Mouse (Mus musculus) thymus, adult 18-20 months (tissue): ENCODE data around the gene Nuak2.

Source experiments
- DNase-seq, 2 experiments: peaks; one replicate each; pipeline ENCODE4 v3.0.0; 2022; ENCODE audit warnings: mixed read lengths in 2 of 2

The Nuak2 gene

DNA sequence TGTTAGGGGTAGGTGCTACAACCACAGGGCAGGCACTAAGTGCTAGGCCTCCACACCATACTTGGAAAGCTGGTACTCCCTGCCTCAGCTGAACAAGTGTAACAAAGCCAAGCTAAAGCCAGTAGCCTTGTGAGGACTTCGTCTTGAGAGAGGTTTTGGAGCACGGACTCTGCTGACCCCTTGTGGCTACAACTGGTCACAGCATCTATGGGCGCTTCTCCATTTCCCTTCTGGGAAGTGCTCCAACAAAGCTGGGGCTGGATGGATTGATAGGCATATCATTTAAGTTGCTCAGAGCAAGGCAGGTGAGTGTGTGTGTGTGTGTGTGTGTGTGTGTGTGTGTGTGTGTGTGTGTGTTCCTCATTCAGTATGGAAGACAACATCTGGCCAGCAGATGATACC is 39.9 kb downstream of the Nuak2 start:
- DNase-seq, result peak; percentile 40 to 50

GRCm38 (mm10) chr1:132356841-132357240 is 40.9 kb downstream of the Nuak2 start:
- no peak for DNase-seq

DNA sequence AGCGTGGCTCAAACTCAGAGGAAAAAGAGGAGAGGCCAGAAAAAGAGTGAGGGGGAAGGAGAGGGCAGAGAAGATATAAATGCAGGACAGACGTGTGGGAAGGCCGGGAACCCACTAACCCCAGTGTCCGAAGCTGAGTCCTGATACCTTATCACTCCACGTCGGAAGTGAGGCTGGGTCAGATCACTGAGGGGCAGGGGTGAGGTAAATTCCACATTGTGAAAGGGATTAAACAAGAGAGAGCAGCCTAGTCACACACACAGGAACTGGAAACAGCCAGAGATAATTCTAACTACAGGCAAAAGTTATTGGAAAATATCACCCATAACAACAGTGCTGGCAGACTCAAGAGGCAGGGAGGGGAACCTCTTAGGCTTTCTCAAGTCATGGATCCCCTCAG is 46.0 kb downstream of the Nuak2 start:
- no peak for DNase-seq

GRCm38 (mm10) chr1:132364388-132364787 is 48.5 kb downstream of the Nuak2 start:
- no peak for DNase-seq

DNA sequence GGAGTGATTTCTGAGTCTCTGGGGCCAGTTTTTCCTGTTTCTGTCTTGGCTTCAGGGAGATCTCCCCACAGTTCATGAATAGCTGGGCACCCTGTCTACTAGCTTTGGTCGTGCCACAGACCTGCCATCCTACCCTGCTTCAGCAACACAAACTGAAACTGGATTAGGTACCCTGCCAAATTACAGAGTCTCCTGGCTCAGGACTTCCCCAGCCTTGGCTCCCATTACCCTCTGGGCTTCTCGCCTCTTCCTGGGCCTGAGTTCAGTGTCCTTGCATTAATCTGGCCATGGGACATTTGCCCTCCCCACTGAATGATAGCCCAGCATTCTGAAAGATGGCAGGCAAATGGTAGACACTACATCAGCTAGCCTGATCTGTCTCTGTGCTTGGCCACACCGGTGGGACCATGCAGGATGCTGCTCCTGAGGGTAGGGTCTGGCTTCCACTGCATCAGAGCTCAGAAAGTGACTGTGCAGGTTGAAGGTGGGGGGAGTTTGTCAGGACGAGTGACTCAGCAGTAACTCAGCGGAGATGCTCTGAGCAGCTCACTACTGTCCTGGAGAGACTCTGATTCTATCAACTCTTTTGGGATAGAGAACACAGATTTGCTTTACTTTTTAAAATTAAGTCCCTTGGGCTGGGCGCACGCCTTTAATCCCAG is 49.1 kb downstream of the Nuak2 start:
- DNase-seq, result no peak

DNA sequence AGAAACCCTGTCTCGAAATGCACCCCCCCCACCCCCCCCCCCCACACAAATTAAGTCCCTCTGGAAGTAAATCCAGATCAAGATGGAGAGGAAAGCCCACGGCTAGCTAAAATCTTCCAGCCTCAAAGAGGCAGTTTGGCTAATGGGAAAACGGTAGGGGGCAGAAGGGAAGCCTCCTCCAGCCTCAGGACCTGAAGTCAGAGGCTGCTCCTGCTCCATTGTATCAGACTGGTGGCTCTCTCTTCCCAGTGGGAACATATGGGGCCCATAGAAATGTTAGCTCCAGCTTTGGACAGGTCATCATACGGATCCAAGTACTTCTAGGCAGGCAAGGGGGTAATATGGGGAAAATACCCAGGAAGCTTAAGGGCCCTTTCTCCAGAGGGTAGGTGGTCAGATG is 49.7 kb downstream of the Nuak2 start:
- DNase-seq, result no peak

- DNase-seq, result no peak
These were observed 50.3 kb downstream of the Nuak2 start for GRCm38 (mm10) chr1:132366235-132366634.

DNA sequence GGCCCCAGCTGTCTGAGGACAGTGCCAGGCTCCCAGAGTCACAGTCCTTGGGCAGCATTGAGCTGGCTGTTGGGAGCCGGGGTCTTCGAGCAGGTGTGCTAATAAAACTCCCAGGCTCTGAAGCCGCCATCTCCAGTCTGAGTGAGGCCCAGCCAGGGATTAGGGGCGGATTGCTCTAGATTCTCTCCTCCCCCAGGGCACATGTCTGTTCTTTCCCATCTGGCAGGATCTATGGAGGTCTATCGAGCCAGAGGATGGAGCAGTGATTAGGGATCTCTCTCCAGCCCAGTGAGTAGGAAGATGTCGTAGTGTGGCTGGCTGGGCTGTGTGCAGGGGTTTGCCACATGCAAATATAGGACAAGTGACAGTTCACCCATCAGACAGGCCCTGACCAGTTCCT is 51.0 kb downstream of the Nuak2 start:
- DNase-seq, result no peak

- DNase-seq, result peak in 1 of 2 experiments; percentile 36
These were observed 52.0 kb downstream of the Nuak2 start for GRCm38 (mm10) chr1:132367692-132368506.

- no peak for DNase-seq
These were observed 54.8 kb downstream of the Nuak2 start for GRCm38 (mm10) chr1:132370681-132371173.

GRCm38 (mm10) chr1:132371298-132372081 is 55.6 kb downstream of the Nuak2 start:
- DNase-seq, result no peak

DNA sequence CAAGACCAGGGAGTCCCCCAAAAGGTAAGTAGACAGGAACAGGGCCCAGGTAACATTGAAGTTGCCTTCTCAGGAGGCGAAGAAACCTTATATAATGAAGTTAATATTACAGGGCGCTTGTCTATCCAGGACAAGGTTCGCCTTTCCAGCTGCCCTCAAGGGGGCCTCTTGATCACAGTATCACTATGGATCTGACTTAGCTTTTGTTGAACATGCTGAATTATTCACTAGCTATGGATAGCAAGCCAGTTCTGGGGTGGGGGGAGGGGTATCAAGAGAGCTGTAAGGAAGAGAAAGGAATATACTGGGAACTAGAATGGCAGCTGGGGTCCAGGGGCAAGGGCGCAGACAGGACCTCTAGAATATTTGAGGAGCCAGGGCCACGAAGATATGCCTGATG is 56.4 kb downstream of the Nuak2 start:
- DNase-seq, result no peak

DNA sequence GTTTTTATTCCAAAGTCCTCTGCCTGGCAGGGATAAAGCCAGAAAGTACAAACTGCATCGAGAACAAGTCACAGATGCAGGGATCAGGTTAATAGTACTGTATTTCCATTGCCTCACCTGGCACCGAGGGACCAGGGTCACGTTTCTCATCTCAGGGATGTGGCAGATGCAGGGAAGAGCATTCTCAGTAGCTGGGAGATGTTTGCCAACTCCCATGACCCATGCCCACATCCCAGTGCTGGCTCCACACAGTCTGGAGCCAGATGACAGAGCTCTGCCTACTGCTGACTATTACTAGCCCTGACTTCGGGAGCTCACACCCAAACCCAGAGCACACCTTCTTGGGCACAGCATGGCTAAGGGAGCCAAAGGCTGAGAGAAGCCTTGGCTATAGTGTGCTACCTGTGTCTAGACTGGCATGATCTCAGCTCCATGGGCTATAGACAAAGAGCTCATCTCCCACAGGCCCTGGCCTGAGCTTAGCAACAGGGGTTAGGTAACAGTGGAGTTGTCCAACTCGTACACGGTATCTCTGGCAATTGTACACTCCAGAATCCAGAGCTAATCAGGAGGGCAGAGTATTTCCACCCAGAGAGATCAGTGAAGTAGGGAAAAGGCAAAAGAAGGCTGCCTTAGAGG is 57.1 kb downstream of the Nuak2 start:
- no peak for DNase-seq

GRCm38 (mm10) chr1:132374140-132374872 is 58.4 kb downstream of the Nuak2 start:
- DNase-seq, result no peak

DNA sequence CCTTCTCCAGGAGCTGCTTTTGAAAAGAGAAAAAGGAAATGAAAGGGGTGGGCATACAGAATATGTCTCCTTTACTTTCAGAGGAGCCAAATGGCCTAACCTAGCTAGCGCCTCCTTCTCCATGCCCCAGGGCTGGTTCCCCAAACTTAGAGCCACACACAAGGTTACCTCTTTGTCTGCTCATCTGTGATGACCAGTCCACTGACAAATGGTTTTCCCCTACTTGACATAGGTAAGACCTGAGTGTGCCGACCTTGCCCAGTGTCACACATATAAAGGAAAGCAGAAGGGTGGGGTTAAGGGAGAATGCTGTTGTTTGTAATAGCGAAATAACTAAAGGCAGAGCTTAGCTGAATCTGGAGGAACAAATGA is 58.9 kb downstream of the Nuak2 start:
- DNase-seq, result no peak

GRCm38 (mm10) chr1:132375256-132375655 is 59.3 kb downstream of the Nuak2 start:
- DNase-seq, result no peak

DNA sequence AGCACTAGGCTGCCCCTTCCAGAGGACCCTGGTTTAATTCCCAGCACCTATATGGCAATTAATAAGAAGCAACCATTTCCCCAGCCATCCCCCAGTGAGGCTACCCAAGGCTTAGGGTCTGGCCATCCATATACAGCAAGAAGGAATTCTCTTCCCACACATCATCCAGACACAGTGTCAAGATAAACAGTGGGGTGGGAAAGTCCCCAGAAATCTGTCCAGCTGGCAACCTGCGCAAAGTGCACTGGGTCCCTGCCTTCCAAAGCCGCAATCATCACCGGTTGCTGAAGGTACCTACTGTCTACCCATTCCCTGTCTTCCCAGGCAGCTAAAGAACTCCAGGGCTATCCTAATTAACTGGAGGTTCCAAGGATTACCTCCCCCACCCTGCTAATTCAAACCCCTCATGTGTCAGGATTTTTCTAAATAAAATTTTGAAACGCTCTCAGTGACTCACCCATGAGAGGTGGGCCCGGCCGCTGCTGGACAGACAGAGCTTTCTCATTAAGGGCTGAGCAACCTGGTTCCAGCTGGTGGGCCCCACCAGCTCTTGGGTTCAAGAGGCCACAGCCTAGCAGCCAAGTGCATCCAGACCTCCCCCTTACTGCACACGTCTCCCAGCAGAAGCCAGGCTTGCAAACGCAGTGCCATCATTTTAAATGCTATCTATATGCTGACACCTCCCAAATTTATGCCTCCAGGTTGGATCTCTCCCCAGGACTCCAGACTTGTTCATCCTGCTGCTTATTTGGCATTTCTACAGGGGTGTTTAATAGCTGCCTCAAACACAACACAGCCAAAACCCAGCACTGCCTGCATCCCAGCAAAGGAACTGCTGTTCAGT is 60.5 kb downstream of the Nuak2 start:
- DNase-seq, result no peak

DNA sequence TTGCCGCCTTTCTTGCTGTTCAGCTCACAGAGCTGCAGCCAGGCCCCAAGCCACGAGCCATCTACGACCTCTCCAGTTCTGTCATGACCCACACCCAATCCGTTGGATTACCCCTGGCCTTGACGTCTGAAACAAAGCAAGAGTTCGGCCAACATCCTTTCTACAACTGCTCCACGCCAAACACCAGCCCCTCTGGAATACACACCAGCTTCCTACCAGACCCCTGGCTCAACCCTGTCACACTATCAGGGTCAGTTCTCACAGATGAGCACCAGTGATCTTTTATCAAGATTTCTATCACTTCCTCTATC is 61.1 kb downstream of the Nuak2 start:
- no peak for DNase-seq

DNA sequence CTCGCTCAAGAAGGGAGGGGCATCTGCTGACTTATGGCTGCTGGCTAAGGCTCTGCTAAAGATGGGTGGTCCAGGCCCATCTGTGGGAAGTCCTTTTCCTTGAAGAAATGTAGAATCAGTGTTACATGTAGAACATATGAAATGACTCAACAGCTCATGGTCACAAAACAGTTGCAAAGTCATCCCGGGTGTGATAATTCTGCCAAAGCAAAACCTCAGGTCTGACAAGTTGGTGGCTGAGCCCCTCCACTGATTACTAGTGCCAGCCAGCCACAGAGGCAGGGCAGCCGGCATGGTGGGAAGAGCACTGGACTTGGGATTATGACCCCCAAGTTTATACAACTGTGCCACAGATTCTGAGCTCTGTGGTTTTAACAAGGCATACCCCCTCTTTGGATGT is 61.9 kb downstream of the Nuak2 start:
- no peak for DNase-seq

DNA sequence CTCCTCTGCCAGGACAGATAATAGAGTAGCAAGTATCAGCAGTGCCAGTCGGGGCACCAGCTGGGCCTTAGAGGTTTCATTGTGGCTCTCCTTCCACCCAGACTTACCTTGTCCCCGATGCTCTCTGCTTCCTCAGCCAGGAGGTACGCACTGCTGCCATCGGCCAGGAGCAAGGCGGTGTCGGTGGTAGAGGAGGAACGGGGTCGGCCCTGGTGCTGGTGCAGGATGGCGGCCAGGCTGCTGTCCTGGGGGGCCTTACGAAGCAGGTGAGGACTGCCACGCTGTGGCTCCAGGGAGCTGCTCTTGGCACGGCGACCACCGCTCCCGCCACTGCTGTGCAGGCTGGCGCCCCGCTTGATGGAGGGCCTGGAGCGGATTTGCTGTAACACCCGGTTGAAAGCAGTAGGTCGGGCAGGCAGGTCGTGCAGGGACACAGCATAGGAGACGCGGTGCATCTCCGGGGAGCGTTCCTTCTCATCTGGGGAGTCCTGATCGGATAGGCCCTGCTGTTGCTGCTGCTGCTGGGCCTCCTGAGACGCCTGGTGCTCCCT is 64.7 kb downstream of the Nuak2 start:
- no peak for DNase-seq

DNA sequence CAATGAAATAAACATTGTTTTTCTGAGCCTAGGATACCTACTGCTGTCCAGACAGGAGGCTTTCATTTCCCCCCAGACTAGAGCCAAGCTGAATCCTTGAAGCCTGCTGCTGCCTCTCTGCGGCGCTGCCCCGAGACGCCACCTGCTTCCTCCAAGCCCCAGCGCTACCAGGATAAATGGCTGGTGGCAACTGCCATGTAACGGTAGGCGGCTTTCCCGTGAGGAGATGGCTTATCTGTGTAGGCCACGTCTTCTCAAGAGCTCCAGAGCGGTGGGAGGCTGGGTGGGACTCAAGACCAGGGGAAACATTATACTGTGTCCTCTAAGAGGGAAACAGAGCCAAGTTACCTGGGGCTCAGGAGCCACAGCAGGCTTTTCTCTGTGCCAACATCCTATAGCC is 66.0 kb downstream of the Nuak2 start:
- no peak for DNase-seq
